Mouse (Mus musculus): ENCODE measurements around the gene Trp53tg5.

- TF ChIP-seq POLR2A (IDR thresholded peaks at IDR 0.05; ENCODE audit: extremely low read depth, insufficient read depth, low read length) (no peak), CTCF (IDR thresholded peaks at IDR 0.05; ENCODE audit: low read depth, low read length) (no peak)
These were observed 41.7 kb downstream of the Trp53tg5 start for GRCm38 (mm10) chr2:164431676-164432465.

All from liver, adult 2 months (tissue).